In the genomic region with DNA sequence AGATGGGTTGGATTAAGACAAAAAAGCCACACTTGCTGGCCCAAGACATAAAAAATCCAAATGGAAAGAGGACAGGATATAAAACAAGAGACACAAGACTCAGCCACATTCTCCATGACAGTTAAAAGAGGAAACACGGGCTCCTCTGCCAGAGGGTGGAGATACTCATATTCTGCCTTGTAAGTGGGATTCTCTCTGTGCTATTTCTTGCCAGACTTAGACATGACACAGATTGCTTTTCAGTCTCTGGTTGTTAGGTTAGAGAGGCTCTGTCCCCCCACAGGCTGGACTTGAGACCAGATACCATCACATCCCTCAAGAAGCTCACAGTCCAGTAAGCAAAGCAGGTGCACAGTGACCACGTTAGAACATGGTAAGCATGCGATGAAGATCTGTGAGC, we compare ENCODE assay signal across 25 mouse cellular contexts. TPM values are rescaled to one million over a fixed set of nuclear protein-coding genes. Genes with fewer than 3 reads are reported as not detected.
A peak's percentile ranks its signal among the peaks of the same experiment; 100 is the strongest.
DNase-seq lines count a peak whose midpoint lies in the region; ATAC-seq and TF ChIP-seq lines count a peak whose summit lies in the region.
"Had no signal": no experiment of that assay in that cellular context is flagged by ENCODE, and none has a peak within 500 bp of the region (broad histone marks: within the 10 kb centered on the region; RNA-seq: fewer than 3 reads in every experiment).

No protein-coding gene starts in this region.

- no peak overlapping the region for H3K4me3 ChIP-seq in forebrain, embryonic 11.5 days (ENCODE audit: low read depth, low read length)
- no peak overlapping the region for H3K4me3 ChIP-seq in forebrain, embryonic 16.5 days (replicated peaks; ENCODE audit: low read length)
- H3K4me3 ChIP-seq in heart, embryonic 11.5 days (ENCODE audit: low read depth, low read length), result no peak overlapping the region
- H3K4me3 ChIP-seq in lung, postnatal 0 days (ENCODE audit: low read depth, low read length), result no peak overlapping the region
- H3K4me3 ChIP-seq: embryonic facial prominence, embryonic 12.5 days; embryonic facial prominence, embryonic 15.5 days; forebrain, embryonic 12.5 days; forebrain, embryonic 15.5 days; heart, embryonic 13.5 days had no signal

- H3K27ac ChIP-seq in forebrain, embryonic 11.5 days (ENCODE audit: low read depth, low read length), result no peak overlapping the region
- no peak overlapping the region for H3K27ac ChIP-seq in forebrain, embryonic 16.5 days (ENCODE audit: low read length)
- H3K27ac ChIP-seq in heart, embryonic 11.5 days (ENCODE audit: low read depth, low read length), result no peak overlapping the region
- no peak overlapping the region for H3K27ac ChIP-seq in lung, postnatal 0 days (ENCODE audit: low read length)
- H3K27ac ChIP-seq: embryonic facial prominence, embryonic 12.5 days; embryonic facial prominence, embryonic 15.5 days; forebrain, embryonic 12.5 days; forebrain, embryonic 15.5 days; heart, embryonic 13.5 days; hindbrain, embryonic 14.5 days; hindbrain, postnatal 0 days had no signal

- H3K27me3 ChIP-seq in forebrain, embryonic 11.5 days (ENCODE audit: control insufficient read depth, insufficient read depth, low read length), result peaks cover 8% of the 10 kb centered on the region; the same call in 1 of the 2 replicates
- H3K27me3 ChIP-seq in forebrain, embryonic 16.5 days (replicated peaks; ENCODE audit: control insufficient read depth, insufficient read depth, low read length), result no peaks in the 10 kb centered on the region; the same call in 1 of the 2 replicates
- peaks cover 53% of the 10 kb centered on the region for H3K27me3 ChIP-seq in heart, embryonic 11.5 days (ENCODE audit: control insufficient read depth, insufficient read depth, low read length)
- H3K27me3 ChIP-seq in lung, postnatal 0 days (replicated peaks; ENCODE audit: insufficient read depth, low read length), result peaks cover 27% of the 10 kb centered on the region
- H3K27me3 ChIP-seq: forebrain, embryonic 15.5 days had no signal

- H3K9me3 ChIP-seq in forebrain, embryonic 11.5 days (ENCODE audit: control insufficient read depth, low read length), result no peaks in the 10 kb centered on the region
- H3K9me3 ChIP-seq in forebrain, embryonic 16.5 days (ENCODE audit: control insufficient read depth, low read length), result no peaks in the 10 kb centered on the region
- no peaks in the 10 kb centered on the region for H3K9me3 ChIP-seq in heart, embryonic 11.5 days (replicated peaks; ENCODE audit: control insufficient read depth, low read length)
- no peaks in the 10 kb centered on the region for H3K9me3 ChIP-seq in lung, postnatal 0 days (ENCODE audit: low read length)
- H3K9me3 ChIP-seq: embryonic facial prominence, embryonic 12.5 days; embryonic facial prominence, embryonic 15.5 days; forebrain, embryonic 12.5 days; forebrain, embryonic 15.5 days; heart, embryonic 13.5 days had no signal

- no peak for ATAC-seq in forebrain, embryonic 11.5 days (replicated peaks; ENCODE audit: low FRiP score)
- no peak for ATAC-seq in forebrain, embryonic 16.5 days
- no peak for ATAC-seq in heart, embryonic 11.5 days (replicated peaks; ENCODE audit: insufficient number of reproducible peaks, low FRiP score, low TSS enrichment)
- ATAC-seq in lung, postnatal 0 days, result no peak
- ATAC-seq: activated CD4-positive, CD25-positive, alpha-beta regulatory T cell, adult 4 months; forebrain, embryonic 15.5 days; hindbrain, postnatal 0 days; inflammation-experienced regulatory T-cells, adult 6 months; intestine, embryonic 16.5 days had no signal

- no peak overlapping the region for H3K9ac ChIP-seq in forebrain, embryonic 11.5 days (ENCODE audit: low read length)
- H3K9ac ChIP-seq in forebrain, embryonic 16.5 days (replicated peaks; ENCODE audit: low read depth, low read length), result no peak overlapping the region
- H3K9ac ChIP-seq in heart, embryonic 11.5 days (ENCODE audit: low read depth, low read length), result no peak overlapping the region
- H3K9ac ChIP-seq in lung, postnatal 0 days (replicated peaks; ENCODE audit: low read depth), result no peak overlapping the region
- H3K9ac ChIP-seq: embryonic facial prominence, embryonic 12.5 days; embryonic facial prominence, embryonic 15.5 days; forebrain, embryonic 12.5 days; forebrain, embryonic 15.5 days; heart, embryonic 13.5 days; hindbrain, embryonic 14.5 days had no signal

- H3K4me2 ChIP-seq in forebrain, embryonic 11.5 days (ENCODE audit: low read depth, low read length, severe bottlenecking), result no peak overlapping the region
- no peak overlapping the region for H3K4me2 ChIP-seq in forebrain, embryonic 16.5 days (ENCODE audit: low read length)
- no peak overlapping the region for H3K4me2 ChIP-seq in heart, embryonic 11.5 days
- no peak overlapping the region for H3K4me2 ChIP-seq in lung, postnatal 0 days (replicated peaks; ENCODE audit: low read depth, low read length)
- H3K4me2 ChIP-seq: embryonic facial prominence, embryonic 12.5 days; embryonic facial prominence, embryonic 15.5 days; forebrain, embryonic 12.5 days; forebrain, embryonic 15.5 days; heart, embryonic 13.5 days; hindbrain, embryonic 14.5 days had no signal

- peaks cover 3% of the 10 kb centered on the region; the same call in 1 of the 2 replicates for H3K4me1 ChIP-seq in forebrain, embryonic 11.5 days (replicated peaks; ENCODE audit: control insufficient read depth, insufficient read depth, low read length)
- H3K4me1 ChIP-seq in forebrain, embryonic 16.5 days (replicated peaks; ENCODE audit: control insufficient read depth, insufficient read depth, low read length), result peaks cover 16% of the 10 kb centered on the region
- H3K4me1 ChIP-seq in heart, embryonic 11.5 days (ENCODE audit: control insufficient read depth, insufficient read depth, low read length), result no peaks in the 10 kb centered on the region
- H3K4me1 ChIP-seq in lung, postnatal 0 days (ENCODE audit: insufficient read depth, low read depth, low read length), result peaks cover 7% of the 10 kb centered on the region; the same call in 1 of the 2 replicates

- TF ChIP-seq CTCF in lung, postnatal 0 days (IDR thresholded peaks at IDR 0.05), result no peak

- WGBS in forebrain, embryonic 11.5 days, result 80% methylated on average over 3 of the region's 3 CpGs
- WGBS in forebrain, embryonic 16.5 days, result 84% methylated on average over 3 of the region's 3 CpGs
- 78% methylated on average over 3 of the region's 3 CpGs for WGBS in heart, embryonic 11.5 days (ENCODE audit: insufficient replicate concordance)
- WGBS in lung, postnatal 0 days, result 74% methylated on average over 3 of the region's 3 CpGs

- TF ChIP-seq EP300 in lung, postnatal 0 days (IDR thresholded peaks at IDR 0.05), result no peak

- H3K36me3 ChIP-seq in forebrain, embryonic 11.5 days (ENCODE audit: control insufficient read depth, insufficient read depth, low read length), result no peaks in the 10 kb centered on the region
- no peaks in the 10 kb centered on the region for H3K36me3 ChIP-seq in forebrain, embryonic 16.5 days (ENCODE audit: control insufficient read depth, insufficient read depth)
- no peaks in the 10 kb centered on the region for H3K36me3 ChIP-seq in heart, embryonic 11.5 days (ENCODE audit: control insufficient read depth, insufficient read depth, low read length)
- H3K36me3 ChIP-seq in lung, postnatal 0 days (ENCODE audit: insufficient read depth, low read length), result no peaks in the 10 kb centered on the region
- H3K36me3 ChIP-seq: embryonic facial prominence, embryonic 12.5 days; embryonic facial prominence, embryonic 15.5 days; forebrain, embryonic 12.5 days; forebrain, embryonic 15.5 days; heart, embryonic 13.5 days had no signal

- DNase-seq in forebrain, embryonic 11.5 days (ENCODE audit: low spot score), result peak; percentile 29
- DNase-seq in heart, adult 11 months, result peak; percentile 71
- peak; percentile 48 for DNase-seq in brain, adult 2 months (ENCODE audit: low read depth, low spot score)
- no peak for DNase-seq in lung, postnatal 0 days (ENCODE audit: low spot score)
- DNase-seq: adrenal gland, adult 8-10 months; adrenal gland, postnatal 25 days; cerebellum, adult 18-20 months; cerebellum, adult 9-10 months; cerebellum, postnatal 14 days; gastrocnemius, postnatal 14 days; heart, adult 18-20 months; heart, postnatal 14 days; heart, postnatal 4 days had no signal

RNA-seq across cellular contexts. Expression of a gene that starts 2.2 kb away (rescaled TPM):
- polyA plus RNA-seq in forebrain, embryonic 11.5 days (2014; fragmentation: Nextera tagmentation; extraction: Ambion mirVana), result 2.5 and 2.6 TPM in 2 replicates
- 13.7 and 14.9 TPM in 2 replicates for polyA plus RNA-seq in forebrain, embryonic 16.5 days (2015; fragmentation: Nextera tagmentation; extraction: Ambion mirVana)
- polyA plus RNA-seq in heart, embryonic 11.5 days (2014; fragmentation: Nextera tagmentation; extraction: Ambion mirVana), result 0.30 and 0.34 TPM in 2 replicates
- 0.69 and 0.79 TPM in 2 replicates for polyA plus RNA-seq in lung, postnatal 0 days (2015; fragmentation: Nextera tagmentation; extraction: Ambion mirVana)
